Mouse (Mus musculus) kidney, adult 2 months (tissue): ENCODE data around the gene Prkacb. TPM values are rescaled to one million over a fixed set of nuclear protein-coding genes. Genes with fewer than 3 reads are reported as not detected.

ENCODE experiments used
- DNase-seq: peaks from one replicate; pipeline ENCODE4 v3.0.0; 2021
- H3K27ac ChIP-seq: fragments of 200-500 bp; 2 replicates; pipeline ENCODE4 v1.5.1; 2012; ENCODE audit warnings: low read depth, low read length, control low read depth, inconsistent platforms; ENCODE audit not compliant: insufficient read depth
- H3K27me3 ChIP-seq: fragments of 200-500 bp; replicated peaks from 2 replicates; pipeline ENCODE4 v1.6.1; 2012; ENCODE audit warnings: mild to moderate bottlenecking, moderate library complexity, low read length, inconsistent platforms; ENCODE audit not compliant: control insufficient read depth, insufficient read depth
- H3K36me3 ChIP-seq: fragments of 200-500 bp; 2 replicates; pipeline ENCODE4 v1.6.1; 2012; ENCODE audit warnings: mild to moderate bottlenecking, moderate library complexity, low read length, inconsistent platforms; ENCODE audit not compliant: control insufficient read depth, insufficient read depth
- H3K4me1 ChIP-seq: fragments of 200-500 bp; 2 replicates; pipeline ENCODE4 v1.6.1; 2011; ENCODE audit warnings: low read length; ENCODE audit not compliant: control insufficient read depth, insufficient read depth
- H3K4me3 ChIP-seq: fragments of 200-500 bp; 2 replicates; pipeline ENCODE4 v1.5.1; 2011; ENCODE audit warnings: mild to moderate bottlenecking, low read depth, low read length, control low read depth; ENCODE audit not compliant: insufficient read depth
- CTCF ChIP-seq: fragments of 200-500 bp; conservative IDR thresholded peaks from 2 replicates; pipeline ENCODE4 v1.5.1; 2011; ENCODE audit warnings: low read depth, mild to moderate bottlenecking, control low read depth, low read length, moderate library complexity, mixed read lengths; ENCODE audit not compliant: insufficient read depth, insufficient read length
- POLR2A ChIP-seq: fragments of 200-500 bp; IDR thresholded peaks from one replicate; pipeline ENCODE4 v1.6.1; 2011; ENCODE audit warnings: low read depth, low read length, control low read depth
- WGBS: fragments of 180-500 bp; shearing (Covaris S2); methylation state at CpG from one replicate; pipeline ENCODE4 v1.1.7; 2018; 5-methylcytosine and 5-hydroxymethylcytosine counted together
- polyA plus RNA-seq: library from polyadenylated mRNA; depleted of rRNA; stranded (reverse); fragments of >200 nt; gene quantifications from 2 replicates; pipeline ENCODE4 v1.2.3, GENCODE M21; 2012; rRNA removed

The Prkacb gene
- polyA plus RNA-seq, result 20.6 and 23.3 TPM in 2 replicates

DNA sequence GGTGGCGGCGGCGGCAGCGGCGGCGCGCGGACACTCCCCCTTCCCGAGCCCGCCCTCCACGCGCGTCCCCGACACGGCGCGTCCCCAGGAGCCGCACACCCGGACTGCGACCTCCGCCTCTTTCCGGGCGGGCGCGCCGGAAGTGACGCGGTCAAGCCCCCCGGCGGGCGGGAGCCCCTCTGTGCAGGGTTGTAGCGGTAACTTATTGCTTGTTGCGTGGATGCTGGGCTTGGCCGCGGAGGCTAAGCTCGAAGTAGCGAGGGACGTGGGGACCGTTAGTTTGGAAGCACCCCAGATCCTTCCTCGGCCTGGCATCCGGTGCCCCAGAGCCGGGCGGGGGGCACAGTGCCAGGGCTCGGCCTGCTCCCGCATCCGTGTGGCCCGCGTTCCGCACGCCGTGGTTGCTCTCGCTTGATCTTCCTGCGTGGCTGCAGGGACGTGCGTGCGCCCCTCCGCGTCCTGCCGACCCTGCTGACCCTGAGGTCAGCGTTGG is at the start of gene Prkacb:
Gene Prkacb, minus strand, starts transcription at position 90 of the 493 bp plus-strand sequence.
- H3K36me3 ChIP-seq, result no peaks in the 10 kb centered on the region
- H3K4me3 ChIP-seq, result peak within 1 kb of the TSS; percentile 74
- peak within 1 kb of the TSS; percentile 99 for H3K27ac ChIP-seq
- 1% methylated on average over 43 of the region's 60 CpGs for WGBS
- H3K27me3 ChIP-seq, result no peaks in the 10 kb centered on the region
- TF ChIP-seq POLR2A, result peak; percentile 32
- no peak for TF ChIP-seq CTCF
- DNase-seq, result peak; percentile 93
- peaks cover 5% of the 10 kb centered on the region; the same call in 1 of the 2 replicates for H3K4me1 ChIP-seq

DNA sequence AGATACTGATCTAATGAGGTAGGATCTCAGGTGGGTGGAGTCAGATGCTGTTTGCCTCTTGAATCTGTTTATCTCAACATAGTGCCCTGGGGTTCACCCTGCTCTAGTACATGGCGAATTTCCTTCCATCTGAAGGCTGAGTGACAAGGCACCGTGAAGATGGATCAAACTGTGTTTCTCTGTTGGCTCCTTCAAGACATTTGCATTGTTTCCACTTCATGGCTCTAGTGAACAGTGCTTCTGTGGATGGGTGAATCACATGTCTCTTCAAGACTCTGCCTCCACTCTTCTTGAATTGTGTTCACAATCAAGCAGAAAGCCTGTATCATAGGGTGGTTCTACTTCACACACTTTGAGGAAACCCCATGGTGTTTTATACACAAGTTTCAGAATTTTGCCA is 47.5 kb upstream of the Prkacb start:
- H3K27me3 ChIP-seq, result no peaks in the 10 kb centered on the region
- no peaks in the 10 kb centered on the region for H3K4me1 ChIP-seq
- TF ChIP-seq CTCF (no peak), POLR2A (no peak)
- H3K27ac ChIP-seq, result no peak overlapping the region
- no peak overlapping the region for H3K4me3 ChIP-seq
- 86% methylated on average over 2 of the region's 2 CpGs for WGBS
- DNase-seq, result no peak
- H3K36me3 ChIP-seq, result no peaks in the 10 kb centered on the region

DNA sequence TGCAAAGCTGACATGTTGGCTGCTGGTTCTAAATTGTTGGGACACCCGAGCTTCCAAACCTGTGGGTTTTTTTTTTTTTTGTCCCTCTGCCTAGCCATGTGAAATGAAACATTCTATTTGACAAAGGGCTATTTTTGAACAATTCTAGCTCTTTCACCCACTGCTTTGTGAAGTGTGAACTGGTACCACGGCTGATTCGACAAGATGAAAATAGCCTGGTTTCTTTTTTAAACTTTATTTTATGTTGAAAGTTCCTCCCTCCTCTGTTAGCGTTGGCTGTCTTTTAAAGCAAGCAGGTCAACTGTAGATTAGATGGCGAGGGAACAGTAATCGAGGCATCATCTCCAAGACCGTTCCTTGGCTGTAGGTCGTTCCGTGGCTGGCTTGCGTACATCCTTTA is 44.6 kb upstream of the Prkacb start:
- no peak for DNase-seq
- Histone ChIP-seq H3K4me1 (no peaks in the 10 kb centered on the region), H3K27ac (no peak overlapping the region), H3K27me3 (no peaks in the 10 kb centered on the region), H3K36me3 (no peaks in the 10 kb centered on the region), H3K4me3 (no peak overlapping the region)
- TF ChIP-seq CTCF, result no peak
- no peak for TF ChIP-seq POLR2A
- WGBS, result 83% methylated on average over 10 of the region's 10 CpGs

DNA sequence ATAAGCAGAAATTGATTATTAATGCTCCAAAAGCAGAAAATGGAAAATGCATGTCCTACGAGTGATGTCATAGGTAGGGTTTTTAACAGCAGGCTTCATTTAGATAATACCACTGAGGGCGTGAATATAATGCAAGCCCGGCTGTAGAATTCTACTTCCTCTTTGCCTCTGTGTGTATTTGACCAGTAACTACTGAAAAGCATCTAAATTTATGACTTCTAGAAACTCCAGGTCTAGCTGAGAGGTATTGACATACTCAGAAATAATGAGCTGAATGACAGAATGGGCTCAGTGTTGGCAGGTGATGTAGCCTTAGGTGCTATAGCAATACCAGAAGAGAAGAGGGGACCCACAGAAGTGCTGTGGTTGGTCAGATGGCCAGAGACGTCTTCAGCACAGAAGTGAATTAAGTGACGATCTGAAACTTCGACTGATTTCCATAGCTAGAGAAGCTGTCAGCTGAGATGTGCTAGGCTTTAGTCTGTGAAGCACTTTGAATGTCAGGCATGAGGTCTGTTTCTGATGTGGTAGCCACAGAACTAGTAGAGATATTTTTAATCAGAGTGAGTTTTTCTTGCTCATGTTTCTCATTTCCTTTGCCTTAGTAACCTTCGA is 41.8 kb upstream of the Prkacb start:
- H3K4me1 ChIP-seq, result no peaks in the 10 kb centered on the region
- no peak overlapping the region for H3K27ac ChIP-seq
- no peaks in the 10 kb centered on the region for H3K36me3 ChIP-seq
- H3K27me3 ChIP-seq, result no peaks in the 10 kb centered on the region
- no peak overlapping the region for H3K4me3 ChIP-seq
- DNase-seq, result no peak
- no peak for TF ChIP-seq POLR2A
- no peak for TF ChIP-seq CTCF
- 83% methylated on average over 7 of the region's 7 CpGs for WGBS

DNA sequence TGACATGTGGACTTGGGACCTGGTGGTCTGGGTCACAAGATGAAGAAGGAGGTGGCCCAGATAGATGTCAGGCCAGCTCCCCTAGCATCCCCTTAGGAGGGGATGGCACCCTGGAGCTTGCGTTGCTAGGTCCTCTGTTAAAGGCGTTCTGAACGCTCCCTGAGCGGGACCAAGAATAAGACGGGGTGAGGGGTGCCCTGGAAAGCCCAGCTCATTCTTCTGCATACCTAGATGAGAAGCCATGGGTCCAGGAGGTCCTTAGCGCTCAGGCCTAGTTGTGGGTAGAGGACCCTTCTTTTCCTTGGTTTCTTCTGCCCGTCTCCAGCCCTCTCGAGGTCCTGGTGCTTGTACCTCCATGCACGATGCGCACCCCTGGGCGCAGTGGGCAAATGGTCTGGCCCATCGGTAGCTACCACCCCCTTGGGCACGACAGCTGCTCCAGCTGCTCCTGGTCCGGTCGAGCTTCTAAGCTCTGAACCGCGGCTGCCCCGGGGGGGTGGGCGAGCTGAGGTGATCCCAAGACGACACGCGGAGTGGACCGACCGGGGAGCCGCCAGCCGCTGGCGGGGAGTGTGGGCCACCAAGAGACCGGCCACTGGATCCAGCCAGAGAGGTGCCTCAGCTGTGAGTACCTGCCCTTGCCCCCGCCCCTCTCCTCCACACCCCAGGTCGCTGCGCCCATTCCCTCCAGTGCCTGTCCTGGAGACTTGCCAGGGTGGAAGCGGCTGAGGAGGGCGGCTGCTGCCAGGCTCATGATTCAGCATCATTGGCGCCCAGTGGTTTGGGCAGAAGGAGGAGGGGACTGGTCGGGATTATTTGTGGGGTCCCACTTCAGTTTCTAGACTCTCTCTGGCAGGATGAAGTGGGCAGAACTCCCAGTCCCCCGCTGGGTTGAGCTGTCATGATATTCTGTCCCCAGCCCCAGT is 39.4 kb upstream of the Prkacb start, which contains the start of gene Ttll7:
Gene Ttll7, plus strand, starts transcription at position 402 of the 926 bp plus-strand sequence.
- no peak within 1 kb of the TSS for H3K27ac ChIP-seq
- no peaks in the 10 kb centered on the region for H3K36me3 ChIP-seq
- TF ChIP-seq POLR2A (no peak), CTCF (no peak)
- under 1% methylated on average over 36 of the region's 36 CpGs for WGBS
- DNase-seq, result peak; percentile 68
- H3K27me3 ChIP-seq, result no peaks in the 10 kb centered on the region
- H3K4me3 ChIP-seq, result peak within 1 kb of the TSS; percentile 41
- no peaks in the 10 kb centered on the region for H3K4me1 ChIP-seq

DNA sequence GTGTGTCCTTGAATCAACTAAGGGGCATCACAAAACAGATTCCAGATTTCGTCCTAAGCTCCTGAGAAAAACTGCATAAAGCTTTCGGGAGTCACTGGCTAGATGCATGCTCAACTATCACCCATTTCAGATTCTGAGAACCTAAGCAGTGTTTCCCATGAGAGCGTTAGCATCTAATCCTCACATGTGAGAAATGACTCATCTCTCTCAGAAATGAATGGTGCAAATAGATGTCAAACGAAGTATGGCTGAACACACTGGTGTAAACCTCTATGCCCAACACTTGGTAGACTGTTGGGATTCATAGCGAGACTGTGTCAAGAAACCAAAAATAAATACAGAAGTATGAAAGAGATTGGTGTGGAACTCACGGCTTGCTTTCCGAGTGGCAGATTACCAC is 36.6 kb upstream of the Prkacb start:
- Histone ChIP-seq H3K27ac (no peak overlapping the region), H3K36me3 (no peaks in the 10 kb centered on the region), H3K27me3 (no peaks in the 10 kb centered on the region), H3K4me1 (no peaks in the 10 kb centered on the region), H3K4me3 (no peak overlapping the region)
- WGBS, result 93% methylated on average over 7 of the region's 7 CpGs
- no peak for DNase-seq
- TF ChIP-seq POLR2A, result no peak
- TF ChIP-seq CTCF, result no peak

DNA sequence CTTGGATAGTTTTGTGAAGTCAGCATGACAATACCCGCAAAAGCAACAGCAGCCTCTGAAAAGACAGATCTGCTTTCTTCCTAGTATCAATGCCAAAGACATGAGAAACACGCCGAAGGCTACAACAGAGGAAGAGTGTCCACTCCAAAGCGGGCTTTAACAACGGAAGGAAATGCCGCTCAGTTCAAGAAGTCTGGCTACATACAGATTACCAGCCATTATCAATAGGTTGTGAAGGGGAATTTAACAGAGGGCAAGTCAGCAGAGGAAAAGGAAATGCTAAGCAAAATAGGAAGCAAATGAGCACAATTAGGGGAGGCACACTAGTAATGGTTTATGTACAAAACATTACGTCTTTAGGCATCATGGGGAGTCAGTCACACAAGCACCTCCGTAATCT is 35.3 kb upstream of the Prkacb start:
- Histone ChIP-seq H3K4me1 (no peaks in the 10 kb centered on the region), H3K27me3 (no peaks in the 10 kb centered on the region), H3K36me3 (no peaks in the 10 kb centered on the region), H3K27ac (no peak overlapping the region), H3K4me3 (no peak overlapping the region)
- WGBS, result 71% methylated on average over 8 of the region's 8 CpGs
- no peak for DNase-seq
- TF ChIP-seq POLR2A (no peak), CTCF (no peak)
